Mouse (Mus musculus) heart, postnatal 25 days (tissue): ENCODE results near the gene Gm20431. TPM values are rescaled to one million over a fixed set of nuclear protein-coding genes. Genes with fewer than 3 reads are reported as not detected.

ENCODE experiments used
- DNase-seq: peaks from one replicate; pipeline ENCODE4 v3.0.0; 2022; ENCODE audit warnings: low spot score
- intact Hi-C: fragments of 180-260 bp; cut with DNase I; formaldehyde crosslinking; loops from one replicate; pipeline ENCODE4 v1.15.1; 2025
- total RNA-seq, 2 experiments: library from RNA; stranded (reverse); gene quantifications; 2 replicates each; pipeline ENCODE4 v1.2.3; 2021

Gene Gm20431
- total RNA-seq, 2 experiments from 2014 or later = 18.0 to 18.4 TPM

DNA sequence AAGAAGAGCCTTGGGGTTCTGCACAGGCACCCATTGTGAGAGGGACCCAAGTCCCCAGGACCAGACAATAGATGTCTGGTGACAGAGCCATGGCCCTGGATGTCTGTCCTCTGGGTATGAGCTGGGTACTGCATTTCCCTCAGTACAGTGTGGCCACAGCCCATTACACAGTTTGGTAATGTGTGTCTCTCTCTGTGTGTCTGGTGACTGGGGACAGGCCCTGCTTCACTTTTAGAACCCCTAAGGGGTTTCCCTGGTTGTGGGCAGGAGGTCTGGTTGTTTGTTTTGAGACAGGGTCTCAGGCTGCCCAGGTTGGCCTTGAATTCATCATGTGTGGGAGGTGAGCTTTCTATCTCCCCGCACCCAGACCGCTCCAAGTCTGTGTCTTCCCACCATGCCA lies 76.0 kb downstream of the Gm20431 start:
- no peak for DNase-seq
- intact Hi-C loops = no loop called here

- intact Hi-C loops = no loop called here
- no peak for DNase-seq
Observed at GRCm38 (mm10) chr2:167583161-167583952, 77.9 kb downstream of the Gm20431 start.

DNA sequence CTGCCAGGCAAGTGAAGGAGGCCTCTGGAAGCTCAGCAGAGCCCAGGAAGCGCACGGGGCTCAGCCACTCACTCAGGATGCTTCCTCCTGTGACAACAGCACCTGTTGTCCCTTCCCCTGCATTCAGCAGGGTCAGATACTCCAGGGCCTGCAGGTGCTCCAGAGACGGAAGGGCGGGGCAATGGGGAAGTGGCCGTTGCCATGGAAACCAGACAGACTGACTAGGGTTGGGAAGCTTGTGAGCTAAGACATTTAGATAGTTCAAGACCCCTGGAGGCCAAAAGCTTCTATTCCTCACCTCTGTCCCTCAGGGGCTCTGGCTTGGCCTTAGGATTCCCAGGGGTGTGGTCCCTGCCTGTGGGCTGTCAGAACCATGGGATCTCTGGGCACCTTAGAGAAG lies 82.8 kb downstream of the Gm20431 start:
- DNase-seq = no peak
- intact Hi-C loops = no loop called here

- intact Hi-C loops = no loop called here
- no peak for DNase-seq
Observed at GRCm38 (mm10) chr2:167577186-167577785, 84.0 kb downstream of the Gm20431 start.

DNA sequence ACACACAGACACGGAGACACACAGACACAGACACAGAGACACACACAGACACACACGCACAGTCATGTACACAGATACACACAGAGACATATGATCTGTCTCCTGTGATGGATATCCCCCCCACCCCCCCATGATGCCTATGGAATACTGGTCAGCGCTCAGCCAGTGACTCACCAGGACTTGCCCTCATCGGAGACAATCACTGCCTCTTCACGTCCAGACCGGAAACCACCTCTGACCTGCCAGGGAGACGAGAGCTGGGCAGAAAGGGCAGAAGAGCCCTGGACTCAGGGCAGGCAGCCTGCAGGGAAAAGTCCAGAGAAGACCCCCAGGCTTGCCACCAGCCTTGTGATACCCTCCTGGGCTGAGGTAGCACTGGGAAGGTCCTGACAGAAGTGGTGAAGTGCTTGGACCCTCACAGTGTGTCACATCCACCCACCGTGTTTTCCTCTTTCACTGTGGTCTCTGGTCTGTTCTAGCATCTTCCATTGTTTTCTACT lies 85.1 kb downstream of the Gm20431 start:
- DNase-seq = no peak
- intact Hi-C loops = no loop called here

- DNase-seq = no peak
- intact Hi-C loops = no loop called here
Observed at GRCm38 (mm10) chr2:167575581-167575980, 85.7 kb downstream of the Gm20431 start.

DNA sequence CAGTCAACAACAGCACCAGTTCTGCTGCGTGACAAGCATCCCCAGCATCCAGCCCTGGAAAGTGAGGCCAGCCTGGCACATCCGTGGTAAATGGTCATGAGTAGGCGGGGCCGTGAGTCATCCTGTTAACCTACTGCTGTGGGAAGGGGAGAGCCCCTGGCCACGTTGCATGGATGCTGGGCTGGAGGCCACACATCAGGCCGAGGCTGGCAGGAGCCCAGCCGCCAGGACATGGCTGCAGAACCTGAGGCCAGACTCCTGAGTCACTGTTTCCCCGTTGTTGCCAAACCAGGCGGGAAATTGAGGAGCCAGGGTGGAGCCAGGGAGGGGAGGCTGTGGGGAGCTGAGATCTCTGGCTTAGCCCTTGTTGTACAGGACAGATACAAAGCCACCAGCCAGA lies 86.5 kb downstream of the Gm20431 start:
- DNase-seq = peak; percentile 83
- intact Hi-C loops = no loop called here

DNA sequence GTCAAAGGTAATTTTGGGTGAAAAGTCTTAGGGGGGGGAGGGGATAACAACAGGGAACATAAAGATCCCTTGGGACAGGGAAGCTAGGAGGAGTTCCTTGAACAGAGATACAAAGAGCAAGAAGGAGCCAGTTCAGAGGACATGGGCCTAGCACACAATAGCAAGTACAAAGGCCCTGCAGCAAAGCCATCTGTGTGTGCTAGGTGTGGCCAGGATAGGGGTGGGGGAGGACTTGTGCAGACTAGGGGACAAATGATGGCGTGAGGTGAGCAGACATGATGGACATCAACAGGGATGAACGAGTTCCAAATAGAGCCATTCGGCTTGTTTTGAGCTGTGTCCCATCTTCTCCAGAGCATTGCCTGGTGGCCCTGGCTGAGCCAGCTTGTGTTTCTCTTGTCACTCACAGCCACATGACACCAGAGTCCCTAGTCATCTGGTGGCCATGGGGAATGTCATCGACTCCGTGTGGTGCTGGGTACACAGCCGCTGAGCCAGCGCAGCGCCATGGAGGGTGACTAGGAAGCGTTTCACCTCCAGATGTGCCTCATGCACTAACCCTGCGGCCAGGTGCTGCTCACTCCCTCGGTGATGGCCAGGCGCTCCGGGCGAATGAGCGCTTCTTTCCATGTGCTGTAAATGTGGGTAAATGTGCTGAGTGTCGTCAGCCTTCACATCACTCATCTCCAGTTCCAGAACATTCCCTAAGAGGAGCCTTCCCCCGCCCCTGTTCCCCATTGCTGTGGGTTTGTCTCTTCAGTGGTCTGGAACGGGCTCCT lies 89.7 kb downstream of the Gm20431 start:
- DNase-seq = no peak
- intact Hi-C loops = loop anchor here (2.0 kb wide), 1 partner anchor 15 kb away; no protein-coding TSS in a partner anchor

GRCm38 (mm10) chr2:167570815-167571214 lies 90.5 kb downstream of the Gm20431 start:
- intact Hi-C loops = loop anchor here (2.0 kb wide), 1 partner anchor 16 kb away; no protein-coding TSS in a partner anchor

GRCm38 (mm10) chr2:167569934-167570651 lies 91.2 kb downstream of the Gm20431 start:
- intact Hi-C loops = loop anchor here (2.0 kb wide), 1 partner anchor 17 kb away; no protein-coding TSS in a partner anchor
- peak; percentile 85 for DNase-seq

More at GRCm38 (mm10) chr2:167570815-167571214, 90.5 kb downstream of the Gm20431 start:
- DNase-seq = no peak

DNA sequence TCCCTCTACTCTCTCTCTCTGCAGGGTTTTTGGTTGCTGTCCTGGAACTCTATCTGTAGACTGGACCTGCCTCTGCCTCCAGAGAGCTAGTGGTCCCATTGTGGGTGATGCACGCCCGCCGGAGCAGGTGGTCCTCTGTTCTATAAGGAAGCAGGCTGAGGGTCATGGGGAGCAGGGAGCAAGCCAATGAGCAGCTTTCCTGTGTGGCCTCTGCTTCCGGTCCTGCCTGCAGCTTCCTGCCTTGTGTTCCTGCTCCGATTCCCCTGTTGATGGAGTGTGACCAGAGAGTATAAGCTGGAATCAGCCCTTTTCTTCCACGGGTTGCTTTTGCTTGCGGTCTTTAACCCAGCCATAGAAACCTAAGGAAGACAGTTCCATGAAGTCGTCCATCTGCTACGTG lies 93.2 kb downstream of the Gm20431 start:
- DNase-seq = no peak
- intact Hi-C loops = no loop called here

- intact Hi-C loops = loop anchor here (2.0 kb wide), 2 partner anchors 27 to 29 kb away; partner anchors contain the start of gene Snai1
- DNase-seq = peak; percentile 72
Observed at GRCm38 (mm10) chr2:167565682-167566081, 95.6 kb downstream of the Gm20431 start.

GRCm38 (mm10) chr2:167565312-167565656 lies 96.0 kb downstream of the Gm20431 start:
- DNase-seq = no peak

DNA sequence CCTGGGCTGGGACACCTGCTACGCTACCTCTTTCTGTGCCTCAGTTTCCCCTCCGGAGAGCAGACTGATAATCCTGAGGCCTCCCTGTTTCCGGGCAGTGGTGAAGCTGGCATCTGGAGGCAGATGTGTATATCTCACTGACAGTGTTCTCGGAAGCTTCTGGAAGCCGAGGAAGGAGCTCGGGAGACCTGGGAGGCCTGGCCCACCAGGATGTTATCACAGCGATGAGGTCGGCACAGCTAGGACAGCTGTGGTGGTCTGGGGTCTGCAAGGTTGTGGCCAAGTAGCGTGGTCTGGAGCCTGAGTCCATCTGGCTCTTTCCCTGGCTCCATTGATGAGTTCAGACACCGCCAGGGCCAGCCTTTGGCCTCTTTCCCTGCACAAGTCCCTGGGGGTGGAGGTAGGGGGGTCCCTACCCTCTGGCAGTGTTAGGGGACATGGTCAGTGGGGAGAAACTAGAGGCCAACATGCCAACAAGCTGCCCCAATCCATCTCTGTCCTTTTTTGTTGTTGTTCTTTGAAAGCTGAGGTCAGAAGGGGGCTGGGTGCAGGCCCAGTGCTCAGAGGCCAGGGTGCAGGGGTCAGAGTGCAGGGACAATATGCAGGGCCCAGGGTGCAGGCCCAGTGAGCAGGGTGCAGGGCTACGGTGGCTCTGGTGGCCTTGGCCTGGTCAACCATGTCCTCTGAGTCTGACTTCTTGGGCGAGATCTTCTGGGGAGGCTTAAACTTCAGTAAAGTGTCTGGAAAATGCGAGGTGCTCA lies 96.6 kb downstream of the Gm20431 start:
- intact Hi-C loops = loop anchor here (2.0 kb wide), 1 partner anchor 26 kb away; the partner anchor contains the start of gene Snai1
- no peak for DNase-seq

More at GRCm38 (mm10) chr2:167565312-167565656, 96.0 kb downstream of the Gm20431 start:
- intact Hi-C loops = loop anchor here (2.0 kb wide), 1 partner anchor 26 kb away; the partner anchor contains the start of gene Snai1

DNA sequence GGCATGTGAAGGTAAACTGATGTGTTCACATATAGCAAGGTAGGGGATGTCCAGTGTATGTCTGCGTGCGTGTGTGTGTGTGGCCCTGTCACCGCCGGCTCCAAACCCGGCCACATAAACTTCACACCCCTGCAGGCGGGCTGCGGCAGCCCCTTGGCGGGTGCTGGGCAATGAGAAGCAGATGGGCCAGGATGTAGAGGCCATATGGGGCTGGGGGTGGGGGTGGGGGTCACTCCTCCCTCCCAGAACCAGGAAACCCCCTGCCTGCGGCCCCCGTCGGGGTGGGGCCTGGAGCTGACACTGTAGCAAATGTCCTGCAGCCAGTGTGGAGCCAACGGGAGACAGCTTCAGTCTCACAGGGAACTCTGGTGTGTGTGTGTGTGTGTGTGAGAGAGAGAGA lies 97.6 kb downstream of the Gm20431 start:
- DNase-seq = no peak
- intact Hi-C loops = loop anchor here (2.0 kb wide), 1 partner anchor 25 kb away; the partner anchor contains the start of gene Snai1

- no peak for DNase-seq
- intact Hi-C loops = no loop called here
Observed at GRCm38 (mm10) chr2:167563035-167563434, 98.3 kb downstream of the Gm20431 start.

GRCm38 (mm10) chr2:167562101-167562500 lies 99.2 kb downstream of the Gm20431 start:
- intact Hi-C loops = no loop called here
- DNase-seq = no peak

GRCm38 (mm10) chr2:167559413-167559812 lies 101.9 kb downstream of the Gm20431 start:
- intact Hi-C loops = no loop called here
- DNase-seq = no peak
